Mouse (Mus musculus): ENCODE measurements around the gene Gm20388. TPM values are rescaled to one million over a fixed set of nuclear protein-coding genes. Genes with fewer than 3 reads are reported as not detected.
"Not testable (repeated sequence)": the region's sequence is repeated elsewhere in the genome, so short reads cannot be mapped to it uniquely, and the experiment has no call there.

The Gm20388 gene
- polyA plus RNA-seq, 1 experiment from 2014 or later = not detected

GRCm38 (mm10) chr8:123960556-123960955, 4049.9 kb downstream of the Gm20388 start:
- 87% methylated on average over 5 of the region's 5 CpGs for WGBS
- not testable (repeated sequence) for DNase-seq (ENCODE audit: low spot score, missing footprints); H3K27me3 ChIP-seq (ENCODE audit: control insufficient read depth, insufficient read depth, low read length); ATAC-seq (ENCODE audit: low FRiP score); H3K9ac ChIP-seq (ENCODE audit: low read length); H3K4me3 ChIP-seq (ENCODE audit: low read depth, low read length); H3K36me3 ChIP-seq (ENCODE audit: control insufficient read depth, insufficient read depth, low read length); H3K4me1 ChIP-seq (ENCODE audit: control insufficient read depth, insufficient read depth, low read length); H3K9me3 ChIP-seq (ENCODE audit: control insufficient read depth, low read length); H3K4me2 ChIP-seq; H3K27ac ChIP-seq (ENCODE audit: low read depth, low read length)

GRCm38 (mm10) chr8:123961371-123961770, 4050.7 kb downstream of the Gm20388 start:
- no peaks in the 10 kb centered on the region for H3K36me3 ChIP-seq (ENCODE audit: control insufficient read depth, insufficient read depth, low read length)
- no peak for DNase-seq (ENCODE audit: low spot score, missing footprints)
- WGBS = 76% methylated on average over 1 of the region's 1 CpGs

GRCm38 (mm10) chr8:123966896-123967295, 4056.3 kb downstream of the Gm20388 start:
- Histone ChIP-seq H3K36me3 (ENCODE audit: control insufficient read depth, insufficient read depth, low read length) (no peaks in the 10 kb centered on the region), H3K4me3 (ENCODE audit: low read depth, low read length) (no peak overlapping the region), H3K27me3 (ENCODE audit: control insufficient read depth, insufficient read depth, low read length) (no peaks in the 10 kb centered on the region), H3K9me3 (ENCODE audit: control insufficient read depth, low read length) (no peaks in the 10 kb centered on the region), H3K9ac (ENCODE audit: low read length) (no peak overlapping the region), H3K4me1 (ENCODE audit: control insufficient read depth, insufficient read depth, low read length) (no peaks in the 10 kb centered on the region), H3K27ac (ENCODE audit: low read depth, low read length) (no peak overlapping the region), H3K4me2 (no peak overlapping the region)
- ATAC-seq (ENCODE audit: low FRiP score) (no peak), DNase-seq (ENCODE audit: low spot score, missing footprints) (no peak)
- WGBS = 84% methylated on average over 2 of the region's 2 CpGs

More at GRCm38 (mm10) chr8:123961371-123961770, 4050.7 kb downstream of the Gm20388 start:
- no peaks in the 10 kb centered on the region for H3K9me3 ChIP-seq (ENCODE audit: control insufficient read depth, low read length)
- H3K4me3 ChIP-seq (ENCODE audit: low read depth, low read length) = no peak overlapping the region
- no peaks in the 10 kb centered on the region for H3K4me1 ChIP-seq (ENCODE audit: control insufficient read depth, insufficient read depth, low read length)
- ATAC-seq (ENCODE audit: low FRiP score) = no peak
- H3K27ac ChIP-seq (ENCODE audit: low read depth, low read length) = no peak overlapping the region
- H3K9ac ChIP-seq (ENCODE audit: low read length) = no peak overlapping the region
- H3K27me3 ChIP-seq (ENCODE audit: control insufficient read depth, insufficient read depth, low read length) = no peaks in the 10 kb centered on the region
- no peak overlapping the region for H3K4me2 ChIP-seq

- 92% methylated on average over 1 of the region's 1 CpGs for WGBS
- H3K9ac ChIP-seq (ENCODE audit: low read length) = no peak overlapping the region
Measured at GRCm38 (mm10) chr8:123973495-123973894, 4062.9 kb downstream of the Gm20388 start.

GRCm38 (mm10) chr8:123977499-123977898, 4066.9 kb downstream of the Gm20388 start:
- Histone ChIP-seq H3K4me3 (ENCODE audit: low read depth, low read length) (no peak overlapping the region), H3K9ac (ENCODE audit: low read length) (no peak overlapping the region), H3K4me2 (no peak overlapping the region), H3K36me3 (ENCODE audit: control insufficient read depth, insufficient read depth, low read length) (no peaks in the 10 kb centered on the region), H3K4me1 (ENCODE audit: control insufficient read depth, insufficient read depth, low read length) (peaks cover 5% of the 10 kb centered on the region; the same call in 1 of the 2 replicates), H3K9me3 (ENCODE audit: control insufficient read depth, low read length) (no peaks in the 10 kb centered on the region), H3K27me3 (ENCODE audit: control insufficient read depth, insufficient read depth, low read length) (no peaks in the 10 kb centered on the region; the same call in 1 of the 2 replicates), H3K27ac (ENCODE audit: low read depth, low read length) (no peak overlapping the region)
- 96% methylated on average over 4 of the region's 4 CpGs for WGBS
- no peak for DNase-seq (ENCODE audit: low spot score, missing footprints)
- ATAC-seq (ENCODE audit: low FRiP score) = no peak

More at GRCm38 (mm10) chr8:123973495-123973894, 4062.9 kb downstream of the Gm20388 start:
- H3K4me2 ChIP-seq = no peak overlapping the region
- H3K27me3 ChIP-seq (ENCODE audit: control insufficient read depth, insufficient read depth, low read length) = no peaks in the 10 kb centered on the region
- H3K4me3 ChIP-seq (ENCODE audit: low read depth, low read length) = no peak overlapping the region
- DNase-seq (ENCODE audit: low spot score, missing footprints) (no peak), ATAC-seq (ENCODE audit: low FRiP score) (no peak)
- no peak overlapping the region for H3K27ac ChIP-seq (ENCODE audit: low read depth, low read length)
- no peaks in the 10 kb centered on the region for H3K9me3 ChIP-seq (ENCODE audit: control insufficient read depth, low read length)
- no peaks in the 10 kb centered on the region for H3K36me3 ChIP-seq (ENCODE audit: control insufficient read depth, insufficient read depth, low read length)
- no peaks in the 10 kb centered on the region for H3K4me1 ChIP-seq (ENCODE audit: control insufficient read depth, insufficient read depth, low read length)

- H3K9ac ChIP-seq (ENCODE audit: low read length) = no peak overlapping the region
- no peak overlapping the region for H3K4me3 ChIP-seq (ENCODE audit: low read depth, low read length)
- no peaks in the 10 kb centered on the region; the same call in 1 of the 2 replicates for H3K27me3 ChIP-seq (ENCODE audit: control insufficient read depth, insufficient read depth, low read length)
- H3K9me3 ChIP-seq (ENCODE audit: control insufficient read depth, low read length) = no peaks in the 10 kb centered on the region
- H3K36me3 ChIP-seq (ENCODE audit: control insufficient read depth, insufficient read depth, low read length) = no peaks in the 10 kb centered on the region
- DNase-seq (ENCODE audit: low spot score, missing footprints) = no peak
- no peak overlapping the region for H3K27ac ChIP-seq (ENCODE audit: low read depth, low read length)
- peaks cover 5% of the 10 kb centered on the region; the same call in 1 of the 2 replicates for H3K4me1 ChIP-seq (ENCODE audit: control insufficient read depth, insufficient read depth, low read length)
- 78% methylated on average over 14 of the region's 14 CpGs for WGBS
- H3K4me2 ChIP-seq = no peak overlapping the region
- no peak for ATAC-seq (ENCODE audit: low FRiP score)
Measured at GRCm38 (mm10) chr8:123978166-123978838, 4067.7 kb downstream of the Gm20388 start.

GRCm38 (mm10) chr8:123978926-123979325, 4068.3 kb downstream of the Gm20388 start:
- DNase-seq (ENCODE audit: low spot score, missing footprints) (no peak), ATAC-seq (ENCODE audit: low FRiP score) (no peak)
- H3K4me1 ChIP-seq (ENCODE audit: control insufficient read depth, insufficient read depth, low read length) = peaks cover 5% of the 10 kb centered on the region; the same call in 1 of the 2 replicates
- no peak overlapping the region for H3K4me2 ChIP-seq
- WGBS = 82% methylated on average over 8 of the region's 8 CpGs
- H3K4me3 ChIP-seq (ENCODE audit: low read depth, low read length) = no peak overlapping the region
- H3K36me3 ChIP-seq (ENCODE audit: control insufficient read depth, insufficient read depth, low read length) = no peaks in the 10 kb centered on the region
- no peak overlapping the region for H3K9ac ChIP-seq (ENCODE audit: low read length)
- H3K27ac ChIP-seq (ENCODE audit: low read depth, low read length) = no peak overlapping the region
- no peaks in the 10 kb centered on the region for H3K9me3 ChIP-seq (ENCODE audit: control insufficient read depth, low read length)
- H3K27me3 ChIP-seq (ENCODE audit: control insufficient read depth, insufficient read depth, low read length) = no peaks in the 10 kb centered on the region; the same call in 1 of the 2 replicates

GRCm38 (mm10) chr8:123980239-123980638, 4069.6 kb downstream of the Gm20388 start:
- 75% methylated on average over 4 of the region's 4 CpGs for WGBS
- Histone ChIP-seq H3K4me3 (ENCODE audit: low read depth, low read length) (no peak overlapping the region), H3K36me3 (ENCODE audit: control insufficient read depth, insufficient read depth, low read length) (no peaks in the 10 kb centered on the region)

GRCm38 (mm10) chr8:123981674-123982073, 4071.0 kb downstream of the Gm20388 start:
- Histone ChIP-seq H3K9ac (ENCODE audit: low read length) (peak overlapping the region; percentile 22), H3K36me3 (ENCODE audit: control insufficient read depth, insufficient read depth, low read length) (no peaks in the 10 kb centered on the region), H3K27me3 (ENCODE audit: control insufficient read depth, insufficient read depth, low read length) (no peaks in the 10 kb centered on the region; the same call in 1 of the 2 replicates), H3K9me3 (ENCODE audit: control insufficient read depth, low read length) (no peaks in the 10 kb centered on the region), H3K4me2 (peak overlapping the region; percentile 95), H3K4me1 (ENCODE audit: control insufficient read depth, insufficient read depth, low read length) (peaks cover 5% of the 10 kb centered on the region; the same call in 1 of the 2 replicates), H3K4me3 (ENCODE audit: low read depth, low read length) (peak overlapping the region; percentile 84), H3K27ac (ENCODE audit: low read depth, low read length) (no peak overlapping the region)
- ATAC-seq (ENCODE audit: low FRiP score) (no peak), DNase-seq (ENCODE audit: low spot score, missing footprints) (no peak)
- 65% methylated on average over 4 of the region's 4 CpGs for WGBS

More at GRCm38 (mm10) chr8:123980239-123980638, 4069.6 kb downstream of the Gm20388 start:
- ATAC-seq (ENCODE audit: low FRiP score) = no peak
- no peaks in the 10 kb centered on the region for H3K9me3 ChIP-seq (ENCODE audit: control insufficient read depth, low read length)
- H3K27ac ChIP-seq (ENCODE audit: low read depth, low read length) = no peak overlapping the region
- DNase-seq (ENCODE audit: low spot score, missing footprints) = no peak
- H3K4me1 ChIP-seq (ENCODE audit: control insufficient read depth, insufficient read depth, low read length) = peaks cover 5% of the 10 kb centered on the region; the same call in 1 of the 2 replicates
- H3K27me3 ChIP-seq (ENCODE audit: control insufficient read depth, insufficient read depth, low read length) = no peaks in the 10 kb centered on the region; the same call in 1 of the 2 replicates
- H3K4me2 ChIP-seq = no peak overlapping the region
- no peak overlapping the region for H3K9ac ChIP-seq (ENCODE audit: low read length)

Data from midbrain, embryonic 11.5 days (tissue).